Mouse (Mus musculus) small intestine, adult 2 months (tissue): ENCODE measurements around the gene Gm43518. TPM values are rescaled to one million over a fixed set of nuclear protein-coding genes. Genes with fewer than 3 reads are reported as not detected.

Experiments
- H3K27ac ChIP-seq: fragments of 200-500 bp; 2 replicates; pipeline ENCODE4 v1.5.1; 2012; ENCODE audit warnings: low read depth, low read length, control low read depth, inconsistent platforms; ENCODE audit not compliant: insufficient read depth
- H3K27me3 ChIP-seq: fragments of 200-500 bp; 2 replicates; pipeline ENCODE4 v1.6.1; 2012; ENCODE audit warnings: mild to moderate bottlenecking, moderate library complexity, low read length, inconsistent platforms; ENCODE audit not compliant: control insufficient read depth, insufficient read depth
- H3K36me3 ChIP-seq: fragments of 200-500 bp; 2 replicates; pipeline ENCODE4 v1.6.1; 2012; ENCODE audit warnings: mild to moderate bottlenecking, low read length, control low read depth, inconsistent platforms; ENCODE audit not compliant: control insufficient read depth, insufficient read depth
- H3K4me1 ChIP-seq: fragments of 200-500 bp; 2 replicates; pipeline ENCODE4 v1.6.1; 2012; ENCODE audit warnings: low read length, inconsistent platforms, mixed read lengths; ENCODE audit not compliant: control insufficient read depth, insufficient read depth, insufficient read length
- H3K4me3 ChIP-seq: fragments of 200-500 bp; 2 replicates; pipeline ENCODE4 v1.5.1; 2012; ENCODE audit warnings: low read depth, mild to moderate bottlenecking, control low read depth, inconsistent platforms, low read length, moderate library complexity
- CTCF ChIP-seq: fragments of 200-500 bp; IDR thresholded peaks from 2 replicates; pipeline ENCODE4 v1.5.1; 2012; ENCODE audit warnings: low read depth, mild to moderate bottlenecking, control low read depth, inconsistent platforms, low read length, moderate library complexity, mixed read lengths; ENCODE audit not compliant: insufficient replicate concordance, insufficient read length; ENCODE audit errors: extremely low read depth
- POLR2A ChIP-seq: fragments of 200-500 bp; IDR thresholded peaks from 2 replicates; pipeline ENCODE4 v1.6.1; 2012; ENCODE audit warnings: low read depth, mild to moderate bottlenecking, control low read depth, inconsistent platforms, low read length, moderate library complexity
- WGBS: fragments of 180-500 bp; shearing (Covaris S2); methylation state at CpG from one replicate; pipeline ENCODE4 v1.1.7; 2018; 5-methylcytosine and 5-hydroxymethylcytosine counted together
- polyA plus RNA-seq: library from polyadenylated mRNA; depleted of rRNA; stranded (reverse); fragments of >200 nt; gene quantifications from 2 replicates; pipeline ENCODE4 v1.2.3, GENCODE M21; 2012

Gm43518 gene
- polyA plus RNA-seq, 1 experiment, result 0.44 TPM

DNA sequence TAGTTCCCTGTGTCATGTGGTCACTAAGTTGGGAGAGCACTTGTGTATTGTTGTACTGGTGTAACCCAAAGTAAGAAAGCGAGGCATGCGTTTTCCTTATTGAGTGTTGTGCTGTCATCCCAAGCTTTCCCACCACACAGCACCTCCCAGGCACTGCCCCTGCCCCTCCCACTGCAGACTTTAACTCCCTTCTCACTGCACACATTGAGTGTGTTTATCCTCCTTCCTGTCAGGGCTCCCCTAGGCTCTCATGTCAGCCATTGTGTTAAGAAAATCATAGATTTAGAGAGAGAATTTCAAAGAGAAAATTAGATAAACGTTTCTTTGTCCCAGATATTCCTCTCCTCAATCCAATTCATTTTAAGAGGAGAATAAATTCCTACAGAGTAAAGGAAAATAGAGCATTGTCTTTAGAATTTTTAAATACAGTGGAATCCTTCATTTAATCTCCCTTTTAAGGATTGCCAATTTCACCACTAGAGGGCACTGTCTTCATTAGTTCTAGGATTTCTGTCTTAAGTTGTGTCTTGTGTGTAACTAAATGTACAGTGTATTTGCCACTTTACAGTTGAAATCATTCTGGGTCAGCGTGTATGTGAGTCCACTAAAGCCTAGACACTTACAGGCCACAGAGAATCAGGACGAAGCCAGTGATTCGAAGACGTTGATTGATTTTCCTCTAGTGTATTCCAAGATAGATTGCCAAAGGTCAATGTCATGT is 20.0 kb downstream of the Gm43518 start:
- Histone ChIP-seq H3K4me3 (no peak overlapping the region), H3K4me1 (no peaks in the 10 kb centered on the region), H3K36me3 (no peaks in the 10 kb centered on the region), H3K27me3 (no peaks in the 10 kb centered on the region), H3K27ac (no peak overlapping the region)
- TF ChIP-seq CTCF, result no peak
- TF ChIP-seq POLR2A, result no peak
- WGBS, result 47% methylated on average over 7 of the region's 7 CpGs

DNA sequence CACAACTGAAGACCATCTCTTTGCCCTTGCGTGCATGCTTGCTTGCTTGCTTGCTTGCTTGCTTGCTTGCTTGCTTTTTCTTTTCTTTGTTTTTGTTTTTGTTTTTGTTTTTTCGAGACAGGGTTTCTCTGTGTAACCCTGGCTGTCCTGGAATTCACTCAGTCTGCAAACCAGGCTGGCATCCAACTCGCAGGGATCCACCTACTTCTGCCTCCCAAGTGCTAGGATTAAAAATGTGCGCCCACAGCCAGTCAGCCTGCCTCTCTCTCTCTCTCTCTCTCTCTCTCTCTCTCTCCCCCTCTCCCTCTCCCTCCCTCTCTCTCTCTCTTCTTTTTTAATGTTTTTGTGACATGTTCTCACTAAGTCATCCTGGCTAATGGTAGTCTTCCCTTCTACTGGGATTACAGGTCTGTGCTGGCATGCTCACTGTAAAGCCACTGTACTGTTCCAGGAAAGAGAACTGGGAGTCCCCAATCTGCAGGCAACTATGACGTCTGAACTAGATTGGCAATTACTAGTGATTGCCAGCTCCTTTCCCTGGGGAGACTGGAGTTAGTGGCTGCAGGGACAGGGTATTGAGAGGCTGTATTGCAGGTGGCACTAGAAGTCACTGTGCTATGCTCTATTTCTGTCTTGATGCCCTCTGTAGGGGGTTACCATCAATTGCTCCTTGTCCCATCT is 25.3 kb downstream of the Gm43518 start:
- H3K27ac ChIP-seq, result no peak overlapping the region
- H3K27me3 ChIP-seq, result no peaks in the 10 kb centered on the region
- 72% methylated on average over 5 of the region's 5 CpGs for WGBS
- TF ChIP-seq CTCF (no peak), POLR2A (no peak)
- H3K4me3 ChIP-seq, result no peak overlapping the region
- no peaks in the 10 kb centered on the region for H3K4me1 ChIP-seq
- H3K36me3 ChIP-seq, result no peaks in the 10 kb centered on the region

DNA sequence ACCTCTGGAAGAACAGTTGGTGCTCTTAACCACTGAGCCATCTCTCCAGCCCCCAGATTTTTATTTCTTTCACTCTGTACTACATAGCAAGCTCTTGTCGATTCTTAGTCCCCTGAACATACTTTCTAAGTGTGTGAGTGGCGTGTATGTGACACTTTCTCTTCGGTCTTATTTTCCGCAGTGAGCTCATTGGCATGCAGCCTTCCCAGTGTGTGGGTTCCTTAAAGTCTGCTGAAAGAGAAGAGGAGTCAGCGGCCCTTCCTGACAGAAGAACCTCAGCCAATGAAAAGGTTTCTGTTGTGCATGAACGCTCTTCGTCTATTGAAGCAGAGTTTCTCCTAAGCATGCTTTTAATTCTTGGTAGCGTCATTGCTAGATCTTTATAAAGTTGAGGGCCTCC is 30.0 kb downstream of the Gm43518 start:
- H3K27ac ChIP-seq, result no peak overlapping the region
- H3K27me3 ChIP-seq, result no peaks in the 10 kb centered on the region
- TF ChIP-seq POLR2A (no peak), CTCF (no peak)
- H3K4me1 ChIP-seq, result peaks cover 5% of the 10 kb centered on the region; the same call in 1 of the 2 replicates
- no peaks in the 10 kb centered on the region for H3K36me3 ChIP-seq
- no peak overlapping the region for H3K4me3 ChIP-seq
- WGBS, result 91% methylated on average over 8 of the region's 8 CpGs

DNA sequence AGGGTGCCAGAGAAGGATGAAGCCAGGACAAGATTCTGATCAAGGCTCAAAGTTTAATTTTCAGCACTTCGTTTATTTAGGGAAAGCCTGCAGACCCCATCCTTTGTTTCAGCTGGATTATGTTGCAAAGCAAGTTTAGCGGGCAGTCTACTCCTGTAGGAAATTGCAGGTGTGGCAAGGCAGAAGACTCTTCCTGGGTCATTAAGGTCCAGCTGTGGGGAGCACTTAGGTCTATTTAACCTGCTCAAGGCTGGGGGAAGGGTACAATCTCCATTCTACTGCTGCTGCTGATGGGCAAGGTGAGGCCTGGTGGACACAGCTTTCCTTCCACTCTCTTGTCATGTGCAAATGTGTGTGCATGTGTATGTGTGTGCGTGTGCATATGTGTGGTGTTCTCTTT is 31.8 kb downstream of the Gm43518 start:
- WGBS, result 53% methylated on average over 3 of the region's 3 CpGs
- Histone ChIP-seq H3K36me3 (no peaks in the 10 kb centered on the region), H3K4me1 (peaks cover 5% of the 10 kb centered on the region; the same call in 1 of the 2 replicates), H3K27ac (no peak overlapping the region), H3K4me3 (no peak overlapping the region), H3K27me3 (no peaks in the 10 kb centered on the region)
- TF ChIP-seq POLR2A (no peak), CTCF (no peak)

DNA sequence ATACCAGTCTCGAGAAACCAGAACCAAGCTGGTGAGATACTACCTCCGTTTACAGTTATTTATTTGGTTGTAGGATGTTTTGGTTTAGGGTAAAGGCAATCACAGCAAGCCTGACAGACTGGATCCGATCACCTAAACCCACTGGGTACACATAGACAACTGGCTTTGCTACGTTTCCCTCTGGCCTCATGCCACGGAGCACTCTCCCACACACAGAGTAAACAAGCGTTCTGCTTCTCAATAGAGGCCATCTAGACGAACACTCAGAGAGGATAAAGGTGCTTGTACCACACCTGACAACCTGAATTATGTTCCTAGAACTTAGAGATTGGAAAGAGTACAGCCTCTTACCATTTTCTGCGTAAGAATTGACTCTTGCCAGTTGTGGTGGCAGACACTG is 32.9 kb downstream of the Gm43518 start:
- H3K36me3 ChIP-seq, result no peaks in the 10 kb centered on the region
- peaks cover 5% of the 10 kb centered on the region; the same call in 1 of the 2 replicates for H3K4me1 ChIP-seq
- H3K27ac ChIP-seq, result no peak overlapping the region
- no peak for TF ChIP-seq POLR2A
- no peak for TF ChIP-seq CTCF
- H3K27me3 ChIP-seq, result no peaks in the 10 kb centered on the region
- WGBS, result 36% methylated on average over 8 of the region's 8 CpGs
- no peak overlapping the region for H3K4me3 ChIP-seq

DNA sequence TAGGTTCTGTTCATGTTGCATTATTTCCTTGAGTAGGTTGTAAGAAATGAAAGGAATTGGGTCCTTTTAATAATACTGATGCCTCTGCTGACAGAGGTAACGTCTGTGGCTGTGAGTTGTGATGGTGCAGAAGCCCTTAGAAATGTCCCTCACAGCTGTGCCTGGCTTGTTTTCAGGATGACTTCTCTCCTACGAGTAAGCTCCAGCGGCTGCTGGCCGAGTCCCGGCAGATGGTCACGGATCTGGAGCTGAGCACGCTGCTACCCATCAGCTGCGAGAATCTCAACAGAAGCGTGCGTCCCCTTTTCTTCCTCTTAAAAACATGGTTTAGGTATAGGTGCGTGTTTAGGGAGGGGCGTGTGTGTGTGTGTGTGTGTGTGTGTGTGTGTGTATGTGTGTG is 33.8 kb downstream of the Gm43518 start:
- Histone ChIP-seq H3K4me3 (no peak overlapping the region), H3K27me3 (no peaks in the 10 kb centered on the region), H3K27ac (no peak overlapping the region), H3K4me1 (peaks cover 5% of the 10 kb centered on the region; the same call in 1 of the 2 replicates), H3K36me3 (no peaks in the 10 kb centered on the region)
- 87% methylated on average over 12 of the region's 12 CpGs for WGBS
- TF ChIP-seq POLR2A (no peak), CTCF (no peak)

DNA sequence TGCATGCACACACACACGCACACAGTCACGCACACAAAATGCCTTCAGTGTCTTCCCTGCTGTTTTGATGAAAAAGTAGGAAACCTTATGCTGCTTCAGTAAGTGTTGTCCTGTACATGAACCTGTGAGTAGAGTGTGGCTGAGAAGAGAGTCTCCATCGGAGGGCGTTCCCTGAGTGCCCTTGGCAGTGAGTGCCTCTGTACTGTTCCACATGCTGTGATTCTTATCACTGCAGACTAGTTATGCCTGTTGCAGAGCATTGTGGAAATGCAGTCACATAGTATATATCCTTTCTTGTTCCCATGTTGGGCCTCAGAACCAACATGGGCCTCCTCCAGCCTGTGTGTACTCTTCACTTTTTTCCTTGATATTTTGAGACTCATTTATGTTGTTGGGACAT is 37.0 kb downstream of the Gm43518 start:
- peaks cover 11% of the 10 kb centered on the region for H3K4me1 ChIP-seq
- no peak overlapping the region for H3K4me3 ChIP-seq
- no peak overlapping the region for H3K27ac ChIP-seq
- H3K27me3 ChIP-seq, result no peaks in the 10 kb centered on the region
- WGBS, result 81% methylated on average over 4 of the region's 4 CpGs
- no peak for TF ChIP-seq CTCF
- no peaks in the 10 kb centered on the region for H3K36me3 ChIP-seq

DNA sequence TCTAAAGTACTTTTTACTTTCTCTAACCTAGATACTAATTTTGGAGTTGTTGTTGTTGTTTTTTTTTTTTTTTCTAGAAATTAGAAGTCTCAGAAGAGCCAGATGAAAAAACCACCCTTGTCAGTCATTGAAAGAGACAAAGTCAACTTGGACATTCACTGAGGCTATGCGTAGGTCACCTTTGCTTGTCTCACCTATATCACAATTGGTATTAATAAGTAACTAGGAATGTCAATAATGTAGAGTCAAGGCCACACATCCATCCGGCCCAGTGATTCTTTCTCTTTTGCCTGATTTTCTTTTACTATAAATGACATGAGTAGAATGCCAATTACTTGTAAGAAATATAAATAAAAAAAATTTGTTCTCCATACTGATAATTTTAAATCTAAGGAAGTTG is 39.5 kb downstream of the Gm43518 start:
- H3K27me3 ChIP-seq, result no peaks in the 10 kb centered on the region
- H3K36me3 ChIP-seq, result no peaks in the 10 kb centered on the region
- WGBS, result 29% methylated on average over 2 of the region's 2 CpGs
- H3K4me1 ChIP-seq, result peaks cover 14% of the 10 kb centered on the region
- H3K27ac ChIP-seq, result no peak overlapping the region; the same call in 1 of the 2 replicates
- TF ChIP-seq CTCF (no peak), POLR2A (no peak)
- H3K4me3 ChIP-seq, result no peak overlapping the region
